Mouse (Mus musculus) layer of hippocampus, adult 11-12 months (tissue): ENCODE measurements at regions not wholly inside any gene's neighbourhood (a gene's known extent, or its start where the extent isn't known, plus 50 kb on each side); places are given as distances from the start of the nearest gene placed in this dataset.

Source experiments
- DNase-seq: peaks from one replicate; pipeline ENCODE4 v3.0.0; 2022; ENCODE audit warnings: low spot score

GRCm38 (mm10) chr17:88343091-88343783, 97.3 kb upstream of the Foxn2 start:
- no peak for DNase-seq

- DNase-seq, result no peak
These were observed 95.1 kb upstream of the Foxn2 start for GRCm38 (mm10) chr17:88345433-88345832.

GRCm38 (mm10) chr17:88346896-88347295, 93.6 kb upstream of the Foxn2 start:
- no peak for DNase-seq

GRCm38 (mm10) chr17:88349825-88350460, 90.6 kb upstream of the Foxn2 start:
- DNase-seq, result no peak

- no peak for DNase-seq
These were observed 89.5 kb upstream of the Foxn2 start for GRCm38 (mm10) chr17:88350986-88351385.

- DNase-seq, result no peak
These were observed 87.6 kb upstream of the Foxn2 start for GRCm38 (mm10) chr17:88352960-88353359.

- no peak for DNase-seq
These were observed 79.3 kb upstream of the Foxn2 start for GRCm38 (mm10) chr17:88361161-88361560.

- no peak for DNase-seq
These were observed 78.1 kb upstream of the Foxn2 start for GRCm38 (mm10) chr17:88362404-88362803.

- DNase-seq, result peak; percentile 15
These were observed 72.6 kb upstream of the Foxn2 start for GRCm38 (mm10) chr17:88367876-88368275.

- no peak for DNase-seq
These were observed 70.5 kb upstream of the Foxn2 start for GRCm38 (mm10) chr17:88369971-88370370.

- DNase-seq, result no peak
These were observed 69.8 kb upstream of the Foxn2 start for GRCm38 (mm10) chr17:88370676-88371075.

GRCm38 (mm10) chr17:88378505-88378904, 62.0 kb upstream of the Foxn2 start:
- DNase-seq, result no peak

- no peak for DNase-seq
These were observed 61.1 kb upstream of the Foxn2 start for GRCm38 (mm10) chr17:88379389-88379788.

- no peak for DNase-seq
These were observed 59.4 kb upstream of the Foxn2 start for GRCm38 (mm10) chr17:88381106-88381505.

- no peak for DNase-seq
These were observed 57.1 kb upstream of the Foxn2 start for GRCm38 (mm10) chr17:88383447-88383846.

GRCm38 (mm10) chr17:88388441-88388951, 52.0 kb upstream of the Foxn2 start:
- DNase-seq, result peak; percentile 62

GRCm38 (mm10) chr17:88389668-88390461, 50.6 kb upstream of the Foxn2 start:
- DNase-seq, result no peak
